Mouse (Mus musculus): ENCODE data around the gene Pdzph1.

Pdzph1 gene

GRCm38 (mm10) chr17:58923316-58923866 lies 67.8 kb downstream of the Pdzph1 start:
- DNase-seq (ENCODE audit: low read depth, low spot score) = no peak

DNA sequence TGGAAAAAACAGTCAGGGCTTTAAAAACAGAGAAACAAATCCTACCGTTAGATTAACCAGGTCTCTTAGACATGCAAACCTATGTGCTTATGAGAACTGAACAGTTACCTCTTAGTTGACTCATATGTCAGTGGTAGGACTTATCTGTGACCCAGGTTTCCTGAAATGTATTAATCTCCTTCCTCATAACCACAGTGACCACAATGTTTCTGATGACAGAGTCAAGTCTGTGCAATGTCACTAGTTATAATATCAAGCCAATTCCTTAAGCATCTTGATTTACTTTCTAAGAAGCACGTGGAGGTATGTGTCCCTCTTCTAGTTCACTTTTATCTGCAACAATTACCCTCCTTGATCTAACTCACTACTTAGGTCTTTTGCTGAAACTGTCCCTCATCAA lies 68.4 kb downstream of the Pdzph1 start:
- no peak for DNase-seq (ENCODE audit: low read depth, low spot score)

DNA sequence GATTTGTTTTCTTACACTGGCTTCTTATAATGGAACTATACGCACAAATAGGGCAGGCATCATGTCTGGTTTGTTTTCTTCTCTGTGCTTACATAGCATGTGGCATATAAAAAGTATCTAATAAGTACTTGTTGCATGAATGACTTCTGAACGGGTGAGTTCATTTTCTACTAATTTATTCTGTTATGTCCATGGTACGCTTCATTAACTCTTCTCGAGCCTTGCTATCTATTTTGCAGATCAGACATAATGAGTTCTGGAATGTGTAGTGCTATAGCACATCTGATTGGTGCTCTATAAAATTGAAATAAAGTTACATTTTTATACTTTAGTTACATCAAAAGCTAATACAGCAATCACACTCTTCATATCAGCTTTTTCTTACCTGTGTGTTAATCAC lies 71.2 kb downstream of the Pdzph1 start:
- DNase-seq (ENCODE audit: low read depth, low spot score) = no peak

GRCm38 (mm10) chr17:58919061-58919460 lies 72.1 kb downstream of the Pdzph1 start:
- peak; percentile 75 for DNase-seq (ENCODE audit: low read depth, low spot score)

DNA sequence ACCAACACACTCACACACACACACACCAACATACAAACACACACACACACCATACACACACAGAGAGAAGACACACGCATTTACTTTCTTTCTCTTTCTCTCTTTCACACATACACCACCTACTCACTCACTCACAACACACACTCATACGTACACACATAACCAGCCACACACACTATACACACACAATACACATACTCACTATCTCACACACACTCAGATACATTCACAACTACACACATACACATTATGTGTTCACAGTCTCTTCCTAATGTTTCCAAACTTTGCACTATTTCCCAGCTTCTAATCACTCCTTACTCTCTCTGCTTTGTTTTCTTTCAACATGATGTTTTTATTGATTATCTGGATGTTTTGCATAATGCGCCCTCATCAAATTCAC lies 72.6 kb downstream of the Pdzph1 start:
- DNase-seq (ENCODE audit: low read depth, low spot score) = no peak

DNA sequence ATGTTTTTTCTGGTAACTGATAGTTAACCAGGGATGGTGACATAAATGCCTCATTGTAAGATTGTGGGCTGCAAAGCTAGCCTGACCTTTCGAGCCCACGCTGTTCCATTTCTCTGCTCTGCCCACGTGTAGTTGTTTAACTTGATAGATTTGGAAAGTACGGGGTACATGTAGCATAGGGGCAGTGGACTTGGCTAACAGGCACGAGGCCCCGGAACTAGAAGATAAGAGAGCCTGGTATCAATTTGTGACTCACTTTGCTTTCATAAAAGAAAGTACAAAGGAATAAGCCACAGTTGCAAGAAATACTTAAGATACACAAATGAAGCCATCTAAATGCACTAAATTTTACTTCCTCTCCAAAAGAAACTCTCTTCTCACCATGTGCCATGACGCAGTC lies 79.6 kb downstream of the Pdzph1 start:
- no peak for DNase-seq (ENCODE audit: low read depth, low spot score)

DNA sequence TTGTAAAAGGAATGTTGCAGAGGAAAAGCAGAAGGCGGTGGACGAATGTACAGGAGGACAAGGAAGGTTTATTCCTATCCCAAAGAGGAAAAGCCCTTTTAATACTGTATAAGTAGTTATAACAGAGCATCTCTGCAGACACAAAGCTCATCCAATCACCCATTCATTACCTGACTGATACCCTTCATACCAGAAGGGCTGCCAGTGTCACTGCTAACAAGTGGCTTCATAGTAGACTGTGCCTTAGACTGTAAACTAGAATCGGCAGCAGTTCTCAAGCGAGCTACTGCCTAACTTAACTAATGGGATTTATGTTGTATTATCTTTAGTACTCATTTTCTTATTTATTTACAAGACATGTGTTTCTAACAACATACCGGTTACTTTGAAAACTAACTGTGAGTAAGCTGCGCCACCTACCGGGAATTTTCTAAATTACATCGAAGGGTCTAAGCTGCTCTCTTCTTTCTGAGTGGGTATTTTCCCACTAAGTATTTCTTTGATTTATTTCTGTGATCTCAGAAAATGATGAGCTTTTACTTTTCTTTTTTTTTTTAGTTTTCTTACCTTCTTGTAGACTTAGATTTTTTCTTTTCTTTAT lies 82.0 kb downstream of the Pdzph1 start:
- peak; percentile 67 for DNase-seq (ENCODE audit: low read depth, low spot score)

- DNase-seq (ENCODE audit: low read depth, low spot score) = no peak
Observed at GRCm38 (mm10) chr17:58906001-58906400, 85.2 kb downstream of the Pdzph1 start.

- no peak for DNase-seq (ENCODE audit: low read depth, low spot score)
Observed at GRCm38 (mm10) chr17:58891488-58892210, 99.5 kb downstream of the Pdzph1 start.

DNA sequence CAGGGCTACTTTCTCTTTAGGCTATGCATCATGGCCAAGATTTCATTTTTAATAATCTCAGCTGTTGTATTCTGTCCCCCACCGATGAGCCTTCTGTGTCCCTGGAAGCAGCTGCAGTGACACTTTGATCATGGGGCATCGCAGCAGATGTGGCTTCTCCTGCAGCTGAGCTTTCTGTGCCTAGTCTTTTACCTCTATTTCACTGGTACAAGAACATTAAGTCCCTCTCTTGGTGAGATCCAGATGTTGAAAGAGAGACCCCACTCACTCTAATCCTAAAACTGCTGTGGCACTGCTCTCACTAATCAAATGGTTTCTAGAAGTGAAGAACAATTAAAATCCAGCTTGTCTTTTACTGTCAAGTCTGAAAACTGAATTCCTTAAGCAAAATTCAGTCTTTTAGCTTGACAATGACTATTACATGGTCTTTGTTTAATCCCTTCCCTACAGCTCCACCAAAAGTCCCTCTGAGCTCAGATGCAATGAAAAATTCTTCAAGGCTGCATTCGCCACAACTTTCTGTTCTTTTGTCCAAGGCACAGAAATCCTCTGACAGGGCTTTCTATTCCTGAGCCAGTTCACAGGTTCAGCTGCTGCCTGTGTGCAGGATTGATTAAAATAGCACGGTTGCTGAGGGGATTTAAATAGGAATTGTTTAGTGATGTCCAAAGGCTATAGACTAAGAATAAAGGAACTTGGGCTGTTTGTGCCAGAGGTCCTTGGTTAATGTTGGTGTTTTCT lies 101.1 kb downstream of the Pdzph1 start:
- DNase-seq (ENCODE audit: low read depth, low spot score) = no peak

DNA sequence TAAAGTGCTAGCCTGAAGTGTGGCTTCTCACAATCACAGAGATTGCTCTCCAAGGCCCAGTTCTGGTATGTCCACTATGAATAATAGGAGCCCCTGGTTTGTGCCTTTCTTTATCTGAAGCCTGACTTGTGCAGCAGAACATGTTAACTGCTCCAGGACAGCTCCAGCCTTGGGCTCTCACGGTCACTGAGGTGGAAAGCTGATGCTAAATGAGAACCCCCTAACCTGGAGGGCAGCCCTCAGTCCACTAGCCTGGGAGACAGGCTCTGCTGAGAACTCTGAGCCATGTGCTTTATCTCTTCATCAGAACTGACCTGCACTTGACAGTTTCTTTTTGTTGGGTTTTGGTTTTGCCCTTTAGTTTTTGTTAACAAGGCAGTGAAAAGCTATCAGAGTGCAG lies 106.8 kb downstream of the Pdzph1 start:
- DNase-seq (ENCODE audit: low read depth, low spot score) = no peak

DNA sequence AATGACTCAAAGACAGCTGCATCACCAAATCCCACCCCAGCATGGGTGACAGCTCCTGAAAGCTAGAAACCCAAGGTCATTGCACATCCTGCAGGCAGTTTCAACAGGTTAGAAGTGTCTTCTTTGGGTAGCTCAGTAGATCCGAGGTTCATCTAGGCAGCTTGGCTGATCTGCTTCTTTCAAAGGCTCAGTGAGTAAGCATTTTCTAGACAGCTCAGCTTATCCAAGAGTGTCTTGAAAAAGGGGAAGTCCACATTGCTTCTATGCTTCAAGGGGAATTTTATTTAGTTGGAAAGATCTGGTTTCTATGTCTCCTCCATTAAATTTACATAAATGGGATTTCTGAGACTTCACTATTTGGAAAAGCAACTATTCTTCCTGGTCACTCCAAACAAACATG lies 117.8 kb downstream of the Pdzph1 start:
- no peak for DNase-seq (ENCODE audit: low read depth, low spot score)

- no peak for DNase-seq (ENCODE audit: low read depth, low spot score)
Observed at GRCm38 (mm10) chr17:58870795-58871194, 120.4 kb downstream of the Pdzph1 start.
